Mouse (Mus musculus) hematopoietic stem cell, adult 5-6 weeks (primary cell): ENCODE results near the gene Cxcl12. TPM values are rescaled to one million over a fixed set of nuclear protein-coding genes. Genes with fewer than 3 reads are reported as not detected.

Experiments used
- ATAC-seq, 2 experiments: fragments of 125-278 bp in 1 of 2; replicated peaks in 1 of 2; 2 replicates each; pipeline ENCODE4 v1.8.0; 2016 to 2017; ENCODE audit warnings: inconsistent platforms in 2 of 2, mild to moderate bottlenecking in 2 of 2, moderate number of reproducible peaks in 2 of 2, low read depth in 1 of 2, moderate TSS enrichment in 1 of 2; ENCODE audit not compliant: low FRiP score in 2 of 2, poor library complexity in 2 of 2, severe bottlenecking in 2 of 2, insufficient read depth in 1 of 2, low TSS enrichment in 1 of 2
- total RNA-seq: library from RNA; stranded (forward); fragments of 172-1452, 232-1000 nt; gene quantifications from 2 replicates; pipeline ENCODE4 v1.2.3, GENCODE M21; 2017

Cxcl12 gene
- total RNA-seq, 1 experiment from 2014 or later, result 1.4 TPM

DNA sequence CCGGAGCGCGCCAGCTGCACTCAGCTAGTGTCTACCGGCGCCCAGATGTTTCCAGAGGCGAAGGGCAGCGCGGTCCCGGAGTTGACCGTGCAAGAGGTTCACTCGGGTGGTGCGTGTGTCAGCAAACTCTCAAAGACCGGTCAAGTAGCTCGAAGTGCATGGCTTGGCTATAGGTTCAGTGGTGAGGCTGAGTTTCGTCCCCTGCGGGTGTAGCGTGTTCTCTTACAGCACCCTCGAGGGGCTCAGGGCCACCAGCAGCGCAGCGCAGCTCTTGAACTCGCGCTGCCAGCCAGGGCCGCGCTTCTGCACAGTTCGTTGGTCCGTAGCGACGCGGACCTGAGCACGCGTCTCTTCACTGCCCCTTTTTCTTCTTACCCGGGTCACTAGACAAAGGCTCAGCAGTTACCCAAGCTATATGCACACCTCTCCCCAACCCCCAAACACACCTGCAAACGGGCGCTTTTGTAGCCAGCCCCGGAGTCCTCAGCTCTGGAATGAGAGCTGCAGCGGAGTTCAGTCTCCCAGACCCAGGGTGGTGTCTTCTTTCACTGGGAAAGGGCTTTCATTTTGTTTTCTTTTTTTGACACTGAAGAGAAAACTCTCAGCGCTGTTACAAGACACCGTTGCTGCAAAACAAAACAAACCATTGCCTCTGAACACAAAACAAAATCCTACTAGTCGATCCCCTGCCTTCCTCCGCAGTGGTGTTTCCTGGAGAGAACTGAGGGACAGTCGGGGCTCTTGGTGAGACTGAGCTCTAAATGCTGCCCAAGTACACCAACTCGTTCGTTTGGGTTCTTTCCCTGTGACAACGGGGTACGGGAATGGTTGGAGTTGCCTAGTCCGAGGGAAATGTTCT, 945 bp downstream of the Cxcl12 start:
- no peak for ATAC-seq

DNA sequence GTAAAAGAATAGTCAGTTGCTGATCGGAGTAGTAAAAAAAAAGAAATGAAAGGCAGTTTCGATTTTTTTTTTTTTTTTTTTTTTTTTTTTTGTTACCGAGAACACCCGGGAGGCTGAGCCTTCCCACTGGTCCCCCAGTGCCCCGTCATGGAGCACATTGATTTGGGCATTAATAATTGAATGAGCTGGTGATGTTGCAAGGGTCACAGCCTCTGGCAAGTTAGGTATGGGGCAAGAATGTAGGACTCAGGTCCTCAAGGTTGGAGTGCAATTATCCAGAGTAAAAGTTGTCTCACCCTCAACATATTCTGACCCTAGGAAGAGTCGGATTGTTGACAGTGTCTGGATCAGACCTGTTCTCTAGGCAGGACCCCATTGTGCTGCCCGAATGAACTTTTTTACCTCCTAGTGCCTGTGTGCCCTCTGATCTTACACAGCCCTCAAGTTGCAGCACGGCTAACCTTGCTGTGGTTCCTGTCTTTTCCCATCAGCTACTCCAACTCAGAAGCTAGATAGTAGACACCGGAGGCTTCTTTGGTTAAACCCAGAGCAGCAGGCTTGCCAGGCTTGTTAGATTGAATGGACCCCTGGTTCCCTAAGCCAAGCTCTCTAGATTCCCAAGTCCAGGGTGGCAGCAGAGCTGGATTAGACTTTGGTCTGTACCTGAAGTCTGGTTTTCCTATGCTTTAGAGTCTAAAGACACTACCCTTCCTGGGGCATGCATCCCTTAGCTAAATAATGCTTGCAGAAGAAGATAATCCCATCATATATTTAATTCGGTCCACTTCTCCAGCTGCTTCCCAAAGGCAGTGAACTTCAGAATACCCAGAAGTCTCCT, 1.8 kb downstream of the Cxcl12 start:
- no peak for ATAC-seq

DNA sequence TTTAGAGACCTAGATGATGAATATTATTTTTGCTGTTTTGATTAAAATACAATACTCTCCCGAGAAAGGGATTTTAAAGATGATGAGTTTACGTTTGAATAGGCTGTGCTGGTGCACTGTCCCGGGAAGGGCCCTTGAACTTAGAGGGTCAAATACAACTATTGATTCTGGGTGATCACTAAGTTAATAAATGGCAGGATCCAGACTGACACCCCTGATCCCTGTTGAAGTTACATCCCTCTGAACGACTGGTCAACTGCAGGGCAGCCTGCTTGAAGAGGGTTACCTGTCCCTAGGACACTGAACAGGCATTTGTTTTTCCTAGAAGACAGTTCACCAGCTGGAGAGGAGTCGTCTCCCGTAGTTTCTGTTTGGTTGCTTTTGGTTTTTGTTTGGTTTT, 4.0 kb downstream of the Cxcl12 start:
- ATAC-seq, result no peak

GRCm38 (mm10) chr6:117173876-117174275, 5.5 kb downstream of the Cxcl12 start:
- peak; percentile 54 to 55; a peak in 2 of 4 replicates for ATAC-seq

- no peak for ATAC-seq
Measured at GRCm38 (mm10) chr6:117175113-117175793, 6.9 kb downstream of the Cxcl12 start.

GRCm38 (mm10) chr6:117176406-117176805, 8.1 kb downstream of the Cxcl12 start:
- peak in 1 of 2 experiments; percentile 40; a peak in 1 of 4 replicates for ATAC-seq

GRCm38 (mm10) chr6:117180303-117180702, 12.0 kb downstream of the Cxcl12 start:
- ATAC-seq, result no peak

DNA sequence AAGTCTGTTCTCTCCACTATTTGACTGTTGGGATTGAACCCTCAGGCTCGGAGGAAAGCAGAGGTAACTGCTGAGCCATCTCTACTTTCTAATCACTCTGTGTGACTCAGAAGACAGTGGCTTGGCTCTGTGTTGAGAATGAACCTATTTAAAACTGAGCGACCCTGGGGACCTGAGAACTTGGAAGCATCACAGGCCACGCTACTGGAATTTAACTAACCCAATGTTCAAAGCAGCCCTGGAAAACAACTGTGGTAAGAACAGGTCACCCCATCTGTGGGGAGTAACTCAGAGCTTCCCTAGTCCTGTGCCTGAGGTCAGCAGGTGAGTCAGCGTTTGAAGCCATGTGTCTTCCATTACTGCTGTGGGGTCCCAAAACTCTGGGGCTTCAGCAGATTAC, 17.0 kb downstream of the Cxcl12 start:
- ATAC-seq, result no peak

DNA sequence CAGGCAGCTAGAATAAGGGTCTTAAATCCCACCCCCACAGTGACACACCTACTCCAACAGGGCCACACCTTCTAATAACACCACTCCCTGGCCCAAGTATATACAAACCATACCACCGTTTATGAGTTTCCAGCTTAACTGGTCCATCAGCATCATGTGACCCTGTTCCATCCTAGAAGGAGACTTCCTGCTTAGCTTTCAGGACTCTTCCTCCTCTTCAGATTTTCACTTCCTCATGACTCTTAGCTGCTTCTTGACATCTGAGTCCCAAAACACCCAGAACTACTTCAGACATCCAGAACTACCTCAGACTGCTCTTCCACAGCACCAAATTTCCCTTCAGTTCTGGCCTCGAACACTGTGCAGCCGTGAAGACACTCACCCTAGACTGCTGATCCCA, 22.1 kb downstream of the Cxcl12 start:
- no peak for ATAC-seq

DNA sequence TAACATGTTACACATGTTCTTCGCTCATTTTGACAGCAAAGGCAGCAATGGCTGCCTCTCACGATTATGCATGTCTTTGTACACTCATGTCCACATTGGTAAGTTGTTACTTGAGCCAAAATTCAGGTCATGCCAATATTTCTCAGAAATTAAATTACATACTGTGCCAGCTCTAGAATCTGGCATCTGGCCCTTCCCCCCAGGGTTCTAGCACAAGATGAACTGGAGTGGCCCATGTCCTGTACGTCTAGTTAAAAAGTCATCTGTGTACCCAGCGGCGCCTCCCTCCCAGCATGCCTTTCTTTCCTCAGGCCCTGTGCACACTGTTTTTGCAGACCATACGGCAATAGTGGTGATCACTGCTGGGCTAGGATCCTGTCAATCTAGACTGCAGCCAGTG, 23.4 kb downstream of the Cxcl12 start:
- ATAC-seq, result no peak

- ATAC-seq, result no peak
Measured at GRCm38 (mm10) chr6:117192678-117193077, 24.3 kb downstream of the Cxcl12 start.

DNA sequence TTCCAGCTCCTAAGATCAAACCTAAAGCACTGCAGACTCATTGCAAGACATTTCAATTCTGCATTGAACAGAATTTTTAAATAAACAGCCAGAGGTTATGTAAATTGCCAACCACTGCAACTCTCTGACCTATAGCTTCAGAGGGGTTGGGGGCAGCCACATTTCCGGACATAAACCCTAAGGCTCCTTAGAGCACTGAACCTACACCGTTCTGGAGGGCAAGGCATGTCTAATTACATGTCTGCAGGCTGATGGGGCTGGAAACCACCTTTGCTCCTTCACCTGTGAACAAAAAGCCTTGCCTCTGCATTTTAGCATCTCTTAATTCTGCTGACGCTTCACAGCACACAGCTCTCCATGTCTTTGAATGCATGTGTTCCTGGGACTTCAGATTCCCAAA, 26.9 kb downstream of the Cxcl12 start:
- ATAC-seq, result no peak

DNA sequence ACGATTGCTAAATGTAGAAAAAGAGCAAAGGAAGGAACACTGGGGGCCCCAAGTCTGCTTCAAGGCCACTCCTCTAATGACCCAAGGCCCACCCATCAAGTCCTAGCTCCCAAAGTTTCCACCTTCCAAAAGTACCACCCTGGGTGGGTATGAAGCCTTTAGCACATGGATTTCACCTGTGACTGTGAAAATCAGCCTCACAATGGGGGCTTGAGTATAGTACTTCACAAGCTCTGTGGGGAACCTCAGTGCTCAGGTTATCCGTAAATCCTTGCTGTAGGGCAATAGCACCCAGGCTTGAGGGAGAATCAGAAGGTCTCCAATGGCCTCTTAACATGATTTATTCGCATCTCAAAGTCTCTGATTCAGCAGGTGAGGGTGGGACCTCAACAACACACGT, 30.5 kb downstream of the Cxcl12 start:
- ATAC-seq, result no peak

- no peak for ATAC-seq
Measured at GRCm38 (mm10) chr6:117199718-117200117, 31.4 kb downstream of the Cxcl12 start.

DNA sequence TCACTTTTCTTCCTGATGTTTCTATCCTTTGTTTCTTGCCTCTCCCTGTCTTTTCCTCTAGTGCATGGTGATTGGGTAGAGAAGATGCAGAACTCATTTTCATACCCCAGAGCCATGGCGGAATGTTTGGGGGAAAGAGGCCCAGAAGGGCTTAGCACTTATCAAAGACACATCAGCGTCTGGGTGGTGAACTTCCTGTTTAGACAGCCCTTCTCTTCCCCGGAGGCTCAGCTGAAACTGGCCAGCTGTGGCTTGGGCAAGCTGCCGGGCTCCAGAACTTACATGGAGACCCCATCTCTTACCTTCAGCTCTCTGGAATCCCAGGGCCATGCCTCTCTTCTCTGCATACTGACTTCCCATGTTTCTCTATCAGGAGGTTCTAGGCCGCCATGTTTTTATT, 32.6 kb downstream of the Cxcl12 start:
- ATAC-seq, result no peak

DNA sequence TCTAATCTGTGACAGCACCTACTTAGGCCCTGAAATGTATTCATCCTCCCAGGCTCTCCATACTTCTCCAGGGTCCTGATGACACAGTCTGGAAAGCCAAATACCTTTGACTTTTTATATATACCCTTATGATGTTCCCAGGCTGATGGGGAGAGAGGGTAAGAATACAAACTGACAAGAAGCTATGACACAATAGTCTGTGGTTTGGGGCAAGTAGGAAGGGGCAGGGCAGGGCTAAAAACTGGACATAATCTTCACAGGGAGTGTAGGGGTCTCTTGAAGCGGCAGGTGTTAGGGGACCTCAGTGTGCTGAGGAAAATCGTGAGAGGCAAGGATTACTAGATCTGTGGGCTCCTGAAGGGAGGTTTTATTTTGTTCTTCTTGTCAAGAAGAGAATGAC, 33.1 kb downstream of the Cxcl12 start:
- no peak for ATAC-seq

GRCm38 (mm10) chr6:117201859-117202258, 33.5 kb downstream of the Cxcl12 start:
- ATAC-seq, result no peak

DNA sequence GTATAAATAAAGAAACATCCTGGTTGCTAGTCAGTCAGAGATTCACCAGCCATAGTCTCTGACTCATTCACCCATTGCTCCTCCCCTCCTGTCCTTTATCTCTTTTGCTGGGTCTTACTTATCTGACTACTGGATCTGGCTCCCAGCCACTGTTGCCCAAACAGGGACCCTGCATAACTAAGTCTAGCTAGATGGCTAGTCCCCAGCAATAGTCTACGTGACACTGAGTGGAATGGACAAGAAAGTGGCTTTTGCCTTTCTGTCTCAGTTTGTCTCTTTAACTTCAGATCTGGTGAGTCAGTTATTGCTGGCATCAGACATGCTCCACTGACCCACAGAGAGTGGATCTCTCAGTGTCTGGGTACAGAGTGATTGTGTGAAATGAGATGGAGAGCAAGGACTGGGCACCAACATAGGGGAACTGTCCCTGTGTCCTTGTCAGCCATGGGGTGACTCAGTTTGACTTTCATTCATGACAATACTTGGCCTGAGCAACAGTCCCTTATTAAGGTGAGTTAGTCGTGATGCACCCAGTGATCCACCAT, 34.6 kb downstream of the Cxcl12 start:
- no peak for ATAC-seq
